Mouse (Mus musculus): ENCODE results near the gene Foxp1. TPM values are rescaled to one million over a fixed set of nuclear protein-coding genes. Genes with fewer than 3 reads are reported as not detected.

Foxp1 gene
- polyA plus RNA-seq, 1 experiment from 2014 or later: 52.4 TPM

DNA sequence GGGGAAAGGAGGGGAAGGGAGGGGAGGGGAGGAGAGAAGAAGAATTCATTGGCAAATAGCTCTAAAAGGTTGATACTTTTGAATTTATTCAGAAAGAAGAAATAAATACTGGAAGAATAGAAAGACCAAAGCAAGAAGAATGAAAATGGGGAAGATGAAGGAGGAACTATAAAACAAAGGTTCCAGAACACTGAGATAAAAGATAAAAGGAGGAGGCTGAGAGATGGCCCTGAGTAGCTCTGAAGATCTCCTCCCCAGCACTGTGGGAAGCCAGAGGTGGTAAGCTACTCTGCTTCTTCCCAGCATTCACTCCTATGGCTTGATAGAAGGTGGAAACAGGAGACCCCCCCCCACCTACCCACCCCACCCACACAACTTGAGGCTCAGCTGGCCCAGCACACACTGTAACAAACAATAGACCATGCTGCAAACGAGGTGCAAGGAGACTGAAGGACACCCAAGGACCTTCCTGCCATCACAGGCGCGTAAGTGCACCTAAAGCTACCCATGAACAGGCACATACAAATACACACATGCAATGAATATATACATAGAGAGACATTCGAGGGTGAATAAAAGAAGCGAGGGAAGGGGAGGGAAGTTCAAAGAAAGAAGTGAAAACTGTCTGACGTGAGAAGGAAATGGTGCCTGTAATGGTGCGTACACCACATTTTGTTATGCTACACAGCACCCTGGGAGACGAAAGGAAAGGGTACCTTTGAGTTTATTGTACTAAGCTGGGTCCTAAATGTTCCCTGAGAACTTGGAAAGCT lies 200.2 kb downstream of the Foxp1 start:
- ATAC-seq (ENCODE audit: low read depth): no peak
- Histone ChIP-seq H3K4me1 (ENCODE audit: control insufficient read depth, insufficient read depth, low read length) (peaks cover 5% of the 10 kb centered on the region; the same call in 1 of the 2 replicates), H3K9ac (replicated peaks; ENCODE audit: low read depth, low read length) (no peak overlapping the region), H3K36me3 (ENCODE audit: control insufficient read depth, insufficient read depth, low read length) (no peaks in the 10 kb centered on the region), H3K27me3 (ENCODE audit: control insufficient read depth, insufficient read depth, low read length) (no peaks in the 10 kb centered on the region), H3K4me2 (ENCODE audit: low read depth, low read length) (no peak overlapping the region), H3K9me3 (ENCODE audit: control insufficient read depth, low read length) (no peaks in the 10 kb centered on the region), H3K4me3 (ENCODE audit: low read depth, low read length) (no peak overlapping the region), H3K27ac (ENCODE audit: low read depth, low read length) (no peak overlapping the region)
- 73% methylated on average over 8 of the region's 8 CpGs for WGBS

DNA sequence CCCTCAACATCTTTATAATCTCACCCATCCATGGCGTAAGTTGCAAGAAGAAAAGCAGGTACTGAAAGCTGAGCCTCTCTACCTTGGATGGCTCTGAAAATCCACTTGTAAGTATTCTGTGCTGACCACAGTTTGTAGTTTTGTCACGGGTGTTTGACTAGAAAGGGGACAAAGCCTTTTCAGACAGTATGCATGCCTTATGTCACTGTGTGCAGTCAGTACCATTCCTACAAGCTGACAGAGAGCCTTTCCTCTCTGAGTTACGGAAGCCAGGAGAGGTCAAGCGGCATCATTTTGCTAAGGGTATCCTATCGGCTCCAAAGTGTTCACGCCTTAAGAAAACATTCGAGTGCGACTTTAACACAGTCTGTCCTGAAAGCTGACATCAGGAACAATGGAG lies 202.1 kb downstream of the Foxp1 start:
- Histone ChIP-seq H3K27me3 (ENCODE audit: control insufficient read depth, insufficient read depth, low read length) (no peaks in the 10 kb centered on the region), H3K27ac (ENCODE audit: low read depth, low read length) (no peak overlapping the region), H3K36me3 (ENCODE audit: control insufficient read depth, insufficient read depth, low read length) (no peaks in the 10 kb centered on the region), H3K4me1 (ENCODE audit: control insufficient read depth, insufficient read depth, low read length) (peaks cover 5% of the 10 kb centered on the region; the same call in 1 of the 2 replicates), H3K9ac (replicated peaks; ENCODE audit: low read depth, low read length) (no peak overlapping the region), H3K9me3 (ENCODE audit: control insufficient read depth, low read length) (no peaks in the 10 kb centered on the region), H3K4me2 (ENCODE audit: low read depth, low read length) (no peak overlapping the region), H3K4me3 (ENCODE audit: low read depth, low read length) (no peak overlapping the region)
- ATAC-seq (ENCODE audit: low read depth): no peak
- 54% methylated on average over 8 of the region's 8 CpGs for WGBS

DNA sequence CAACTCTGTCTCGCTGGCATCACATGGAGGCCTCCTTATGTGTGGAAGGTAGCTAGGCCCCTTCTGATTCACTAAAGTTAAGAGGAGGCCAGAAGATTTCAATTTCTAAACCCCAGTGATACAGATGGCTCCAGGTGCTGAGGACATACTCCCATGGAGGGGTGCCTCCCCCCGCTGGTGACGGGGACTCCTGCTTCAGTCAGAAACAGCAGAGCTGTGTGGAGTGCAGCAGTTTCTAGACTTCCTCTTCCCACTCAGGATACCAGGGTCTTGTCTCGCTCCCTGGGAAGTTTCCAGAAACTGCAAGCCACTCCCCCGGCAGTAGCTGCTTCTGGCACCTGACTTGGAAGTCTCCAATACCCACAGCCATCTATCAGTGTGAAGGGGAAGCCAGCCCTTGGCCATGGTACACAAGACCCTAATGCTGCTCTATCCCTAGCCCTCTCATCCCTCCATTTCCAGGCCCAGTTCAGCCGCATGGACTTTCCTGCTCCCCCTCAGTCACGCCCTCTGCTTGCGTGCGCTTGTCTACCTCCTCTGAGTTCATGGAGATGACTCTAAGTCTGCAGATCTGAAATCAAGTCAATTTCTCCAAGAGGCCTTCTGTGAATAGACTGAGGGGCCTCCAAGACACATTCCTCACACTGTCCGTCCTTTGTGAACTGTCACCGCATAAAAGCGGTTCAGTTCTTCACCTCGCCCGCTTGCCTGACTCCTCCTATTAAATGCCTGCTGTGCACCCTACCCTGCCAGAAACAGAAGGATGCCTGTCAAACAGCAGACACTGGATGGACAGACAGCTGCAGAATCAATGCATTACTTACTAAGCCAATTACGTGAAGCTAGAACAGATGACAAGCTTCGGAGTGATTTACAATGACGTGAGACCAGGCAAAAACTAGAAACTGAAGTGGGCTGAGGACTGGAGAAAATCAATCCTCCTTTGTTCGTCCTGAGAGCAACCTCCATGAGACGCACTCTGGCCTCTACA lies 202.8 kb downstream of the Foxp1 start:
- H3K9me3 ChIP-seq (ENCODE audit: control insufficient read depth, low read length): no peaks in the 10 kb centered on the region
- ATAC-seq (ENCODE audit: low read depth): no peak
- no peaks in the 10 kb centered on the region for H3K36me3 ChIP-seq (ENCODE audit: control insufficient read depth, insufficient read depth, low read length)
- WGBS: 55% methylated on average over 19 of the region's 19 CpGs
- no peak overlapping the region for H3K4me3 ChIP-seq (ENCODE audit: low read depth, low read length)
- H3K27ac ChIP-seq (ENCODE audit: low read depth, low read length): no peak overlapping the region
- H3K4me1 ChIP-seq (ENCODE audit: control insufficient read depth, insufficient read depth, low read length): peaks cover 5% of the 10 kb centered on the region; the same call in 1 of the 2 replicates
- no peak overlapping the region for H3K9ac ChIP-seq (replicated peaks; ENCODE audit: low read depth, low read length)
- H3K27me3 ChIP-seq (ENCODE audit: control insufficient read depth, insufficient read depth, low read length): no peaks in the 10 kb centered on the region
- H3K4me2 ChIP-seq (ENCODE audit: low read depth, low read length): no peak overlapping the region

DNA sequence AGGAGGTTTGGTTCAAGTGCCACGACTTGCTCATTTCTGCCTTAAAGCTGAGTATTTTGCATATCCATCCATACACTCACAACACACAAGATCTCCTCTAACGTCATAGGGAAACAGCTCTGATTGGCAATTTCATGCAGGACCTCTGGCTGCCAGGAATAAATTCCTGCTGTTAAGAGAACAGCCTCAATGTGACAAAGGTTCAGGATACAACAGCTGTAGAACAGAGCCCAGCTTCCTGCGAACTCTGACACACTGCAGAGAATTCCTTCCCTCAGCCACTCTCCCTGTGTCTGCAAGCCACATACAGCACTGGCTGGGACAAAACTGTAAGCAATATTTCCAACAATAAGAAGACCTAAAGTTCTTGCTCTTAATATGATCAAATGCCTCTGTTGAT lies 207.8 kb downstream of the Foxp1 start:
- Histone ChIP-seq H3K4me1 (ENCODE audit: control insufficient read depth, insufficient read depth, low read length) (no peaks in the 10 kb centered on the region), H3K36me3 (ENCODE audit: control insufficient read depth, insufficient read depth, low read length) (no peaks in the 10 kb centered on the region), H3K9me3 (ENCODE audit: control insufficient read depth, low read length) (no peaks in the 10 kb centered on the region), H3K4me2 (ENCODE audit: low read depth, low read length) (no peak overlapping the region), H3K27ac (ENCODE audit: low read depth, low read length) (no peak overlapping the region), H3K27me3 (ENCODE audit: control insufficient read depth, insufficient read depth, low read length) (no peaks in the 10 kb centered on the region), H3K4me3 (ENCODE audit: low read depth, low read length) (no peak overlapping the region), H3K9ac (replicated peaks; ENCODE audit: low read depth, low read length) (no peak overlapping the region)
- ATAC-seq (ENCODE audit: low read depth): no peak
- WGBS: 66% methylated on average over 3 of the region's 3 CpGs

DNA sequence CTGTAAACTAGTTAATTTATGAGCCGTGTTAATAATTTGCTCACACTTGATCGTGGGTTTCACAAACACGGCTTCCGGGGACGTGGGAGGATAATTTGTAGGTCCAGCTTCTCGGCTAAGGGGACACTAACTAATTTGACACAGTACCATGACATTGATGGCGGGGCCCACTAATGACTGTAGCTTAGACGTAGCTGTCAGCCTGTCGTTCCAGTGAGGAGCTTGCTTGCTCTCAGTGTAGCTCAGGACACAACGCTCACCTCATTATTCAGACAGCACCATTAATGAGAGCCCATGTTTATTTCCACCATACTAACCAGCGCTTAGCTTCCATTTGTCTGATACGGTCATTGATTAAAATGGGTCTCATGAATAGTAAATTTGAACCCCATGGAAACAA lies 212.0 kb downstream of the Foxp1 start:
- no peak overlapping the region for H3K4me2 ChIP-seq (ENCODE audit: low read depth, low read length)
- H3K4me3 ChIP-seq (ENCODE audit: low read depth, low read length): no peak overlapping the region
- H3K27me3 ChIP-seq (ENCODE audit: control insufficient read depth, insufficient read depth, low read length): no peaks in the 10 kb centered on the region
- H3K9ac ChIP-seq (replicated peaks; ENCODE audit: low read depth, low read length): no peak overlapping the region
- H3K4me1 ChIP-seq (ENCODE audit: control insufficient read depth, insufficient read depth, low read length): no peaks in the 10 kb centered on the region
- H3K9me3 ChIP-seq (ENCODE audit: control insufficient read depth, low read length): no peaks in the 10 kb centered on the region
- ATAC-seq (ENCODE audit: low read depth): no peak
- H3K36me3 ChIP-seq (ENCODE audit: control insufficient read depth, insufficient read depth, low read length): no peaks in the 10 kb centered on the region
- 24% methylated on average over 12 of the region's 12 CpGs for WGBS
- no peak overlapping the region for H3K27ac ChIP-seq (ENCODE audit: low read depth, low read length)

DNA sequence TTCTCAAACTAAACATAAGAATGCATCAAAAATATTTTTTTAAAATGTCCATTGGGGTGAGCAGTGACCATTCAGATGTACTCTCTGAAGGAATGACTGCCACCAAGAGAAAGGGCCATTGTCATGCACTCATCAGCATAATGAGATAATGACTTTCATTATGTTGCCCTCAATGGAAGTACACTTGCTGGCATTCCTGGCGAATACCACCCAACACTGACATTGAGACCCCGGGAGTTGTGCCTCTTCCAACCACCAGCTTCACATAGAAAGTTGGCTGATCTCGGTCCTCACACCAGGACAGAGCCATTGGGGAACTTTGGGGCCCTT lies 212.4 kb downstream of the Foxp1 start:
- H3K9ac ChIP-seq (replicated peaks; ENCODE audit: low read depth, low read length): no peak overlapping the region
- no peak overlapping the region for H3K4me3 ChIP-seq (ENCODE audit: low read depth, low read length)
- no peak overlapping the region for H3K4me2 ChIP-seq (ENCODE audit: low read depth, low read length)
- ATAC-seq (ENCODE audit: low read depth): no peak
- H3K4me1 ChIP-seq (ENCODE audit: control insufficient read depth, insufficient read depth, low read length): no peaks in the 10 kb centered on the region
- H3K36me3 ChIP-seq (ENCODE audit: control insufficient read depth, insufficient read depth, low read length): no peaks in the 10 kb centered on the region
- H3K27me3 ChIP-seq (ENCODE audit: control insufficient read depth, insufficient read depth, low read length): no peaks in the 10 kb centered on the region
- no peaks in the 10 kb centered on the region for H3K9me3 ChIP-seq (ENCODE audit: control insufficient read depth, low read length)
- H3K27ac ChIP-seq (ENCODE audit: low read depth, low read length): no peak overlapping the region
- 29% methylated on average over 3 of the region's 3 CpGs for WGBS

DNA sequence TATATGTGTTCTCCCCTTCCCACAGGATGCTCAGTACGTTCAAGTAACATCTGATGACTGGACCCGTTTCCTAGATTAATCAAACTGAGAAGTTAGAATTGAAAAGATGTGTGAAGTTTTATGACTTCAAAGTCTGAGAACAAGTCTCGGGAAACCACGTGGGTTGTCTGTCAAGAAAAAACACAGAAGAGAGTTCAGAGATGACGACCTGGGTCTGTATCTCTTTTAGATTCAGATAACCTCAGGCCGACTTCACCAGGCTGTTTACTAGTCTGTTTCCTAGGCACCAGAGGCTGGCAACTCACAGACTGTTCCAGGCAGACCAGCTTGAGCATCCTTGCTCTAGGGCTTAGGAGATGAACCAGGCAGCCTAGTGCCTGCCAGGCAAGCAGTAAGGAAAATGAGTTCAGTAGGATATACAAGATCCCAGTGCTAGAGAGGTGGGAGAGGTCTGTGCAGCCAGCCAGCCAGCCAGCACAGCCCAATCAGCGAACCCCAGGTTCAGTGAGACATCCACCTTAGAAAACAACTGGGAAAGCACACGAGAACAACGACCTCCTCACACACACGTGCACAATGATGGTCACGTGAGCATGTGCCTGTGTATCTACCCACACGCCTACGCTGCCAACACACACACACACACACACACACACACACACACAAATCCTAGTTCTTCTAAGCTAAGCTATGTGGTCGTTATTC lies 212.9 kb downstream of the Foxp1 start:
- Histone ChIP-seq H3K27me3 (ENCODE audit: control insufficient read depth, insufficient read depth, low read length) (no peaks in the 10 kb centered on the region), H3K4me3 (ENCODE audit: low read depth, low read length) (no peak overlapping the region), H3K9ac (replicated peaks; ENCODE audit: low read depth, low read length) (no peak overlapping the region), H3K4me2 (ENCODE audit: low read depth, low read length) (no peak overlapping the region), H3K36me3 (ENCODE audit: control insufficient read depth, insufficient read depth, low read length) (no peaks in the 10 kb centered on the region), H3K27ac (ENCODE audit: low read depth, low read length) (no peak overlapping the region), H3K9me3 (ENCODE audit: control insufficient read depth, low read length) (no peaks in the 10 kb centered on the region), H3K4me1 (ENCODE audit: control insufficient read depth, insufficient read depth, low read length) (no peaks in the 10 kb centered on the region)
- 69% methylated on average over 14 of the region's 14 CpGs for WGBS
- ATAC-seq (ENCODE audit: low read depth): no peak

DNA sequence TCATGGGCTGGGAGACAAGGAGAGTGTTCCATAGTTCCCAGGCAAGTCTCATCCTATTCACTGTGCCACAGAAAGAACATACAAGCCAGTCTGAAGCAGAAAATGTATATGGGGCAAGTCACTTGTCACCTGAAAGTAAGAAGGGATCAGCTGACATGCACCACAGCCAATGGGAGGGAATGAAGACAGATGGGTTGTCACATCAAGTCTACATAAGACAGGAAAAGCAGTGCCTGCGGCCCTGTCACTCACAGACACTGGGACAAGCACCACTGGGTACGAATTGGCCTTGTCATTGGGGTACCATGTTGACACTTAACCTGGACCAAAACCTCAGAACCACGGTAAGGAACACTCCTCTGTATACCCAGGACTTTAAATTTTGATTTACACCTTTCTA lies 216.8 kb downstream of the Foxp1 start:
- WGBS: 92% methylated on average over 3 of the region's 3 CpGs
- H3K9ac ChIP-seq (replicated peaks; ENCODE audit: low read depth, low read length): no peak overlapping the region
- H3K9me3 ChIP-seq (ENCODE audit: control insufficient read depth, low read length): no peaks in the 10 kb centered on the region
- H3K4me2 ChIP-seq (ENCODE audit: low read depth, low read length): no peak overlapping the region
- H3K4me3 ChIP-seq (ENCODE audit: low read depth, low read length): no peak overlapping the region
- no peak overlapping the region for H3K27ac ChIP-seq (ENCODE audit: low read depth, low read length)
- no peaks in the 10 kb centered on the region for H3K27me3 ChIP-seq (ENCODE audit: control insufficient read depth, insufficient read depth, low read length)
- no peaks in the 10 kb centered on the region for H3K36me3 ChIP-seq (ENCODE audit: control insufficient read depth, insufficient read depth, low read length)
- no peaks in the 10 kb centered on the region for H3K4me1 ChIP-seq (ENCODE audit: control insufficient read depth, insufficient read depth, low read length)
- ATAC-seq (ENCODE audit: low read depth): no peak
